Mouse (Mus musculus) cerebellum, adult 2 months (tissue): ENCODE data around the gene Stil.

Experiments
- CTCF ChIP-seq: fragments of 200-500 bp; IDR thresholded peaks from 2 replicates; pipeline ENCODE4 v1.5.1; 2011; ENCODE audit warnings: low read depth, mild to moderate bottlenecking, control low read depth, low read length, moderate library complexity, borderline replicate concordance; ENCODE audit not compliant: insufficient read depth
- POLR2A ChIP-seq: fragments of 200-500 bp; IDR thresholded peaks from 2 replicates; pipeline ENCODE4 v1.6.1; 2011; ENCODE audit warnings: low read length, control low read depth, borderline replicate concordance; ENCODE audit not compliant: insufficient read depth

DNA sequence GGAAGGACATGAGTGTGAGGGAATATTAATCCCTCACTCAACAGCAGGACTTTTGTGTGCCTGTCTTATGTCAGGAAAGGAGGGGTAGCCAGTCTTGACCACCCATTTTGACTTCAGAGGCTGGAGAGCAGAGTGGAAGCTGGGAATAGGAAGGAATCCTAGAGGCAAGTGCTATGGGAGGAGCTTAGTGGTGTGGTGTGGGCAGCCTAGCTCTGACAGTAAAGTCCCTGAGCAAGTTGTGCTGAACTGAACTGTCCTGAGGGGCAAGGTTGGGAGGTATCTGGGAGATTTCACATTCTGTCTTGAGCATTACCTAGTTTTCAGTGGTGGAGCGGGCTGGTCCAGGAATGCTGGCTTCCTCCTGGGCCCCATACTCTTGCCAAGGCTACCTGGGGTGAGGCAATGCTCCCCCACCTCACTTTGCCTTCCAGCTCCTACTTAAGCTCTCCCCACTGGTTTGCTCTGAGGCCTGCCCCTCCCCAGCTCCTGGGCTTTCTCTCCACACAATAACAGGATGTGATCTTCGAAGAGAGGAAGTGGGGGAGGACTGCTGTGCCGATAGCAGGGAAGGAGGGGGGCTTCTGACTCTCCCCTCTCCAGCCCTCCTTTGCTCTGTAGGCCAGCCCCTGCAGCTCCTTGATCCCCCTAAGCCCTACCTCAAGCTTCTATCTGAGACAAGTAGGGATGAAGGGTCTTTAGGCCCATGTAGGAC lies 75.4 kb downstream of the Stil start:
- TF ChIP-seq POLR2A (no peak), CTCF (no peak)
